Mouse (Mus musculus) frontal cortex, postnatal 36 days (tissue): ENCODE results near the gene Dgkg.

Experiments
- DNase-seq, 2 experiments: peaks; one replicate each; pipeline ENCODE4 v3.0.0; 2022; ENCODE audit warnings: low spot score in 2 of 2

The Dgkg gene

DNA sequence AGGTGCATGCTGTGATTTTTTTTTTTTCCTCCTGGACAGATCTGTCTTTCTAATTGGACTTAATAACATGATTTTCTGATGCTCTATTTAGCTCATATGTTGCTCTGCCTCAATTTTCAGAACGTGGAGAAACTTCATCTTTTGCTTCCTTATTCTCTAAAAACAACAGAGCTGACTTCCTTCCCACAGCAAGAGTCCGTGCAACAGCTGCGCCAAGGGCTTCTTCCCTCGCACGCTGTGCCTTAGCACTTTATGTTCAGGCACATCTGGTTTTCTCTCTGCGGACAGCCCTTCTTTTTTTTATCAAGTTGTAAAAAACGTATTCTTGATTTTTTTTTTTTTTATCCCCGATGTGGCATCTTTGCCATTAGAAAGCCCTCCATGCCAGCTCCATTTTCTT lies 111.2 kb downstream of the Dgkg start:
- no peak for DNase-seq

DNA sequence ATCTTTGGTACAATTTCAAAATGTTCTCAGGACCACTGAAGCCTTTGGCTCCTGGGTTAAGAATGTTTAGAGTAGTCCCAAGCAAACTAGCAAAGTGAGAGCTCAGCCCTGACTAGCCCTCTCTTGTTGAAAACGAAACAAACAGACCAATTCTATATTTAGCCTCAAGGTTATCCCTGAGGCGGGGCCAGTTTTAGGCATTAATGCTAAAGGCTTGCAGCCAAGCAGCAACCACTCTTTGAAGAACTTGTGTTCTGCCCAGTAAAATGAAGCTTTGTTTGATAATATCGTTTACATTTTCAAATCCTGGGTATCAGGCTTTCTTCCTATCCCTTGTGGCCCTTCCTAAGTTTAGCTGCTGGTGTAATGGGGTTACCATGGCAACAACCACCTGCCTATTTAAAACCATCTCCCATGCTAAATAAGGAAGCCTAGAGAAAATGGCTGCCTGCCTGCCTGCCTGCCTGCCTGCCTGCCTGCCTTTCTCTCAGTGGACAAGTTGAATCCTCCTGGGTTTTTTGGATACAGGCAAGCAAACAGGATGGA lies 111.9 kb downstream of the Dgkg start:
- peak; percentile 44 to 77 for DNase-seq

DNA sequence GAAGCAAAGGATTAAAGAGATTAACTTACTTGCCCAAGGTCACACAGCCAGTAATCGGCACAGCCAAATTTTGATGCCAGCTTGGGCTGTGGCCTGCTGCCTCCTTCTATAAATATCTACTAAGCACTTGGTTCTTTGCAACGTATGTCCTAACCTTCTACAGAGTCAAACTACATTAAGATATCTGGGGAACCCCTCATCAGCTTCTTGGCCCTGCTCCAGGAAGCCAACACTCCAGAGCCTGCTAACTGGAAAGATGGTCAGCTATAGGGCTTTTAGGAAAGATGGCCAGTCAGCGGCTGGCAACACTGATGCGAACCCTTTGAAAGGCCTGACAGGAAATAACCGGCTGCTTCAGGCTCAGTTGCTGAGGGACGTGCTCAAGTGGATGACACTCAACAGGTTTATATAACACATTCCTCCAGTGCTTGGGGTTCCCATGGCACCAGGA lies 114.3 kb downstream of the Dgkg start:
- no peak for DNase-seq

DNA sequence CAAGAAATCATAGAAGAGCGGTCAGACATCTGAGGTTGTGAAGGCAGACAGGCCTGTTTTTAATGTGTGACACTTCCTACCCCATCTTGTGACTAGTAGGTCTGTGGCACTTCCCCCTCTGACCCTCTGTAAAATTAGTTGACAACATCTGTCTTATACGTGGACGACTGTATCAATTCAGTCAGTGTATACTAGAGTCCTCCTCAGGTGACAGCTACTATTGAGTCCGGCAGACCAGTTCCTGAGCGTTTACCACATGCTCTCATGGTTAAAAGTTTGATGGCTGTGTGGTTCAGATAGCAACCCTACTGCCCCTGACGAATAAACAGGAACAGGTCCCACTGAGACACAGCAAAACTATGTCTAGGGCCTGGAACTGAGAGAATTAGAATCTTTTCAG lies 117.7 kb downstream of the Dgkg start:
- DNase-seq = no peak

DNA sequence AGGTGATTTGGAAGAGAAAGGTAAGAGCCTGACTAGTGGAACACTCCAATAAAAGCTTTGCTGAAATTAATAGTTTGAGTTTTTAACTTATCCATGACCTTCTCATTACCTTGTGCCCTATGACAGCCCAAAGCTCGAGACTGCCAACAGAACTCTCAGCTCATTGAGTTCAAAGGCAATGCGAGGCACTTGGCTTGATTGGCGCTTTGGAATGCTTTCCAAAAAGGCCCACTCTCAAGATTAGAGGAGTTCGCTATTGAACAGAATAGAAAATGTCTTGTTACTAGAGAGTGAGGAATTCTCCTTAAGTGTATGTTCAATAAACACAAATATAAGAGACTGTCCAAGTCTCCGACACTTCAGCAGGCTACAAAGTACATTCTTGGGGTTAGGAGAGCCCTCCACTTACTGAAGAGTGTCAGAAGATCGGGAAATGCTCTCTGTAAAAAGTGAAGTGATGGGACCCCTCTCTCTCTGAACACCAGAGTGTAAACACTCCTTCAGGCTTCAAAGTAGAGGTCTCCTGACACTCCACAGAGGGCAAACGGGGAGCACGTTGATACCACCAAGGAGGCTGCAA lies 120.3 kb downstream of the Dgkg start:
- no peak for DNase-seq

DNA sequence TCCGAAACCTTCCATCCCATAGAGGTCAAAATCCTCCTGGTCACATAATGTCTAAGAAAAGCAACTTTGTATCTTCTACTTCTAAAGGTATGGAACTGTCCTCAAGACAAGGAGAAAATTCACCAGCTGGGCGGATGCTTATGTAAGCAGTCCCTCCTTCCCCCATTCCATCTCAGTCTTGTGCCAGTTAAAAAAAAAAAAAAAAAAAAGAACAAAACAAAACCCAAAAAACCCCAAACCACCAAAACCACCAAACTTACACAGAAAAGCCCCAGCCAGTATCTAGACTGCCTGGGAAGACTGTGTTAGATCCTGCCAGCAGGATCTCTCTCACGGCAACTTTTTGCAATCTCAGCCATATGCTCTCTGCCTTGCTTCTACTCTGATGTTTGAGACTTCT lies 123.9 kb downstream of the Dgkg start:
- DNase-seq = no peak

DNA sequence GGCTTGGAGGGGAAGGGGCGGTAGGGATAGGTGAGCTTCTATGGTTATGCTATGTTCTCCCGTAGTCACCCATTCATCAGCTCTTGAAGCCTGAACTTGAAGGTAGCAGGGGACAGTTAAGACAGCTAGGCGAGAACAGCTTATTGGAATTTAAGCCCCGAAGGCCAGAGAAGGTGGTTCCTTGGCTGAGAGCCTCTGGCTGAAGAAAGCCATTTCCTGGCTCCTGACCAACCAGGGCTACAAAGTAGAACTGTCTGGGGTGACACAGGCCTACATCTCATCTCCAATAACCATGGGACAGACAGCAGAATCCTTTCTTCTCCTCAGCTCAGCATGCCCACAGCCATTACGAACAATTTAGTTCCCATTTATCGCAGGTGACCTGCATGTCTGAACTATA lies 125.2 kb downstream of the Dgkg start:
- DNase-seq = no peak

DNA sequence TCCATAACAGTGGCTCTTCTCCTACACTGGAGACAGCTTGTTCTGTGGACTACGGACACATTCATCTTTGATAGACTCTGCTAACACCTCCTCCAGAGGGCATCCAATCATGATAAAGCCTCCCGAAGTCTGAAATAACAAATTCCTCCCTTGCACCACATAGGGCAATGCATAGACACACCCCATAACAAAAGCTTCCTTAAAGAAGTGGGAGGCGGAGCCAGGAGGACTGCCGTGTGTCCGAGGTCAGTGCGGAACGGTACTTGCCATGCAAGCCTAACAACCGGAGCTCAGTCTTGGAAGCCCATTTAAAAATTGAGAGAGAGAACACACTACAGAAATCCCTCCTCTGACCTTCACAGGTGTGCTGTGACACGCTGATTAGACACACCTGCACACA lies 126.0 kb downstream of the Dgkg start:
- no peak for DNase-seq

DNA sequence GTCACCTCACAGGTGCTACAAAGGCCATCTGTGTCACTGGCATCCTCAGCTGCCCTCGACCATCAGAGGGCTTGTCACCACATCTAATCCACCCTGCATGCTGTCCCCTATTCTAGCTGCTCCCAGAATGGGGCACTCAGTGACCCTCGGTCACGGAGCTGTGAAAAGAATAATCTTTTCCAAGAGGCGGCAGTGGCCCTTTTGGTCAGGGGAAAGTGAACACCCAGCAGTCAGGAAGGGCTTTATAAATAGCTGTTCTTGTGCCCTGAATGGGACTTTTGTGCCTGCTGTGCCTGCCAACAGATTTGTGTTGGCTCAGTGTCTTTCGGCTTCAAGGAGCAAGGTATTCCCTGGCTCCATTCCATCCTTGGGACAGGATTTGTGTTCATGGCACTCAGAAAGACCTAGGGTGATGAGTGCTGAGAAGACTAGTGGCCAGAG lies 129.5 kb downstream of the Dgkg start:
- no peak for DNase-seq

DNA sequence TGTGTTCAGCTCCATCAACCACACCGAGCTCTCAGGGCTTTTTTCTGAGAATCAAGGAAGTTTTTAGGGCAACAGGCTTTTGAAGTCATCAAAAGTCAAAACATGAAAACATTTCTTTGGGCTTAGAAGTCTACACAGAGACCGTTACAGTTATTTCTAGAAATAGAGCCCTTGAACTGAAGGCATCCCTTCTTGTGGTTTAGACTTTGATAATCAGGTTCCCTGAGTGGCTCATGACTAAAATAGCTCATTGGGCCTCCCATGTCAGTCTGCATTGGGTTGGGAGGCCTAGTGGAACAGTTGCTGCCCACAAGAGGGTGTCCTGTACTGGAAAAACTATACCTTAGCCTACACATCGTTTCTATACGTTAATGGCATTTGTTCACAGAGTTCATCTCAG lies 130.6 kb downstream of the Dgkg start:
- DNase-seq = no peak

DNA sequence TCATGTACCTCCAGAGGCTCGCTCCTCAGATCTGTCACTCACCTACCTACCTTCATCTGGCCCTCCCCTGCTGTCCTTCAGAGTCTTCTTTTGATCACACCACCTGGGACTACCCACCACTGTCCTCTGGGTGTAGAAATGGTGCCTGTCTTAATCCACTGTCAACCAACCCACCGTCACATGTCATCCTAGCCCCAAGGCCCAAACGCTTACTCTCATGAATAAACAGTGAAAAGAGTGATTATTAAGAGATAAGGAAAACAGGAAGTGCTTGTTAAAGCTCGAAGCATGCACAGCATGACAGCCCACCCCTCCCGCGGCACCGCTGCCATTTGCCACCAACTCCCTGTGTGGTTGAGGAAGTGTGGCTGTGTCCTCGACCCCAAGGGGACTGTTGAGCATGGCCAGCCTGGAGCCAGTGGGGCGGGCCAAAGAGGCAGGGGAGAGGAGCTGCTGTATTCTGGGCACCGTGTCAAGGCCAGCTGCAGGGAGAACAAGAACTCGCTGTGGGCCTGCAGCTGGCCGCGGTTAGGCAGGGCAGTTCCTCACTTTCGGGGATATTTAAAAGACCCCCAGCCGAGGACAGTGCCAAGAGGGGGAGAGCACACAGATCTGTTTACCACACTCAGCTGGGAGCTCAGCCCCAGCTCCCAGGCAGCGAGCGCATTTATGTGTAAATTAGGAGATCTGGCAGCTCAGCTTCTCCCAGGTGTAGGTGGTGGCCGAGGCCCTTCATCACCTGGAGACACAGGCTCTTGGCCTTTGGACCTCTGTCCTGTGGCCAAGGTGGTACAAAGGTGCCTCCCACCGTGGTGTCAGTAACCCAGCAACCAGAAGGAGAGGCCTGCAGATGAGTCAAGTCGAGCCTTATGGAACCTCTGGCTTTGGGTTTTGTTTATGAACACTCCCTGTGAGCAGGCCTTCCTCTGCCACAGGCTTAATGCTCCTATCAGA lies 139.3 kb downstream of the Dgkg start:
- peak; percentile 43 to 50 for DNase-seq

DNA sequence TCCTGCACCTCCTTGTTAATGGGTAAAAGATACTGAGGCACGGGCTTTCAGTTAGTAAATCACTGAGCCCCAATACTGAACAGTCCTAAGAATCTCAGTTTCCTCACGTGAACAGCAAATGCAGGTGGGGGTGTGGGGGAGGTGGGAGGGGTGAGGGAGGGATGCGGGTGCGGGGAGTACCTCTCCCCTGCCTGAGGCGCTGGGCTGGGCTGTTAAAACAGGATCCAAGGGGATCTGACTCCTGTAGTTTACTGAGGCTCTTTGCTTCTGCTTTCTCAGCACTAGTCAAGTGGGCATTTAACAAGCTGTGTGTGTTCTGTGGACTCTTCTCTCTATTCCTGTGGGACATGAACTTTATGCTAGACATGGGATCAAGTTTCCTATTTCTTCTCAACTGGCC lies 141.5 kb downstream of the Dgkg start:
- DNase-seq = no peak

DNA sequence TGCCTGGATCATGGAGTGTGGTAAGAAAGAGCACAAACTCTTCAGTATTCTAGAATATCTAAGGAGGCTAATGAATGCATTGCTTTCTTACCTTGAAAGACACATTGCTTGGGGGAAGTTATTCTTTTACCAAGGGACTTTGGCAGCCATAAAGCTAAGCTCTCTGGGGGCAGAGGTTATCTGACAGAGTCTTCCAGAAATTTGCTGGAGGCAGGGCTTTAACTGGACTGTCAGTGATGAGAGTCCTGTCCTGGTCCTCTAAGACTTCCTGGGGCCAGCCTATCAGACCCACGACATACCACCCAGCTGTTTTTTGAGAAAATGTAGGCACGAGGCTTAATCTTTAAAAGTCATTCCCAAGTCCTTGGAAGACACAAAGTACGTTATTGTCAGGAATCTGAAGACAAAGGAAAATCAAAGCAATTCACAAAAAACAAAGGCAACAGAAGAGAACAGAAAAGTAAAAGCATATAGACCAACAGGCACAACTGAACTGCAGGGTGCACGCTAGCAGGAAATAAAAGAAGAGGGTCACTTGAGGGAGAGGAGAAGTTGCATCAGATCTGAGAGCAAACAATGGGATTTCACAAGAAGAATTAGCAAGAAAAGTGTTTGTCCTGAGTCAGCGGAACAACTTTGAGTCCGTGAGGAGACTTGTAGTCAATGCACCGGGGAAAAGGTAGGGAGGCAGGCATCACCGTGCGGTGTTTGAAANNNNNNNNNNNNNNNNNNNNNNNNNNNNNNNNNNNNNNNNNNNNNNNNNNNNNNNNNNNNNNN lies 146.0 kb downstream of the Dgkg start:
- no peak for DNase-seq

DNA sequence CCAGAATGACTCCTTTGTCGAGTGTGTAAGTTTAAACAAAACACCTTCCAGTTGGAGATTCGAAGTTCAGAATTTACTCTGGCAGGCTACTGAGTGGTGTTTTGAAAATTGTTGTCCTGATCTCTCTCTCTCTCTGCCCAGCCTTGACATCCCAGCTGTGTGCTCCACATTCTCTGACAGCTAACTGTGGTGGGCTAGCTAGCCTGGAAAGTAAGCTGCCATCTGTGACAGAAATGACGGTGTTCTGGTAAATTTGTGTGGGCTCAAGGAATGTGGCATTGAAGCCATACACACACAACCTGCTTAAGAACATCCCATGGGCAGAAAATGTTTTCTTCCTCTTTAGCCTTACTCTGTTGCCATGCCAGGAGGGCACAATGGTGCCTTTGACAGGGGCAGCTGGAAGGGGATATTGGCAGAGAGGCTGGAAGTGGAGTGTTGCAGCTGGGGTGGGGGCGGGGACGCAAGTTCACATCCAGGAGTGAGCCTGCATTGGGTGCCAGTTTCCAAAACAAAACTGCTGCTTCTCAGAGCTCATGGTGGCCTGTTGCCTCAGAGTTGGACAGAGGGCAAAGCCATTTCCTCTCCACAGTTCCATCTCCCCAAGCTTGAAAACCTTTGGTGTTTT lies 148.0 kb downstream of the Dgkg start:
- DNase-seq = peak in 1 of 2 experiments; percentile 43

DNA sequence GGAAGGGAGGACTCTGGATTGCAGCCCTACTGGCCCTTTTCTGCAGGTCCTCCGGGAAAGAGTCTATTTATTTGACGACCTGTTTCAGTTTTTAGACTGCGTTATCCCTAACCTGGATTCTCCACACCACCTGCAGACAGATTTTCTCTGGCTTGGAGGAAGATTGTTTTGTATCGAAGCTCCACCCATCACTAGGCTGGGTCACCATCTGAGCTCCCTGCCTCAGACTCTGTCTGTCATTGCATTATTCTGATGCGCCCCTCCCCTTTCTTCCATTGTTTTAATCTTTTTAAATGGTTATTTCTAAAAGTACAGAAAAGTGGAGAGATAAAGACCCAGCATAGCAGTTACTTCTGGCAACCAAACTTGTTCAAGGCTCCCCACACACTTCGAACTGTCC lies 151.4 kb downstream of the Dgkg start:
- DNase-seq = no peak

DNA sequence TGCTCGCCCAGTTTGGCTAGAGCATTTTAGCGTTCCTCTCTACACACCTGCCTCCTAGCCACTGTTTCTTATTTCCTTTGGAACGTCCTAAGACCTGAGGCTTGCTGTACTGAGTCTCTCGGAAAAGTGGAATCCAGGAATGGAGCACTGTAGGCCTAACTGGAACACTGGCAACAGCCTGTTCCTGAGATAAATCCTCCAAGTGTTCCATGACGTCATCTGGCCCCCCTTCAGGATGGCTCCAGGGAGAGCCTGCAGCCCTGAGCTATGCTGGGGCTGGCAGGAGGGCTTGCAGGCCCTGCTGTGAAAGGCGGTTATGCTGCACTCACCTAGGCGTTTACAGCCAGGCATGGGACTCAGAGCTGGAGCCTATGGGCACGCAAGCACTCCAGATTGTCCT lies 152.2 kb downstream of the Dgkg start:
- no peak for DNase-seq

DNA sequence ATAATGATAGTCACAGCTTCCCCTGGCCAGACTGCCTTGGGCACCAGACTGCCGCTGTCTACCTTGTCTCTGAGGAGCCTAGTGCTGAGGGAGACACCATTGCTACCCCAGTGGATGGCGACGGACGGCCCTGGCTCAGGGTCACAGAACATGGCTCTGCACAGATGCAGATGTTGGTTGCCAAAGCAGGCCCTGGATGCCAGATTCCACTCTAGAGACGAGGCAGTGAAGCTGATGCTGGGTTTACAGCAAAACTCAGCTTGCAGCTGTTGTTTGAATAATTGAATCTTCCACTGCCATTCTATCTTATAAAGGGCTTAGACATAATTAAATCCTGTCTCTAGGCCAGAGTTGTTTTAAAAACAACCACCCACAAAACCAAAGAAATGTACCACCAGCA lies 153.0 kb downstream of the Dgkg start:
- DNase-seq = no peak

DNA sequence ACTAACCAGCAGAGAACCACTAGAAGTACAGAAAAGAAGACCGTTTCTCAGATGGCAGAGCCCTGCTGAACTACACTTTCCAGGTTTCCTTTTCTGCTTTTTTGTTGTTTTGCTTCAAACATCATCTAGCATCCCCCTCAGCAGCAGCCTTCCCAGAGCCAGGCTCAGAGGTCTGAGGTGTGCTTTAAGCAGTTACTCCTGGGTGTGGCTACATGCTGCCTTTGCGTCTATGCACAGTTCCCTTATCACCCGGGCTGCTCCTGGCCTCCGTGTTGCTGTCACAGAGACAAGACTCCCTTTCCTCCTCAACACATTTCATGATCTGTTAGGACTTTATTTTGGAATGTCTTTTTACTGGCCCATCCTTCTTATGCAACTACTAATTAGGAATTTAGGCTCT lies 153.6 kb downstream of the Dgkg start:
- DNase-seq = no peak

DNA sequence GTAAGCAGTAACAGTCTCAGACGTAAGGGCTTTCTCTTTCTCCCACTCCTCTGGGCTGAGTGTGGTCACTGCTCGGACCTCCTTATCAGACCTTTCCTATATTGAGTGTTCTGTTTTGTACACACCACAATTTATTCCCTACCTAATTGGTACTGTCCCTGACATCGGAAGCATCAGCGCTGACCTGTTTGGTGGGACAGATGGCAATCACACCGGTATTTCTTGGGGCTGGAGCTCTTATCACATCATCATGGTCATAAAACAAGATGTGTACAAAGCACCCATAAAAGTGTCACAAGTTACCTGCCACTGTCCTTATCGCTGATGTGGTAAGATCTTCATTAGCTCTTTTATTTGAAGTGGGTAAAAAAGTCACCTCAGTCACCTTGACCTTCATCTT lies 155.2 kb downstream of the Dgkg start:
- no peak for DNase-seq

DNA sequence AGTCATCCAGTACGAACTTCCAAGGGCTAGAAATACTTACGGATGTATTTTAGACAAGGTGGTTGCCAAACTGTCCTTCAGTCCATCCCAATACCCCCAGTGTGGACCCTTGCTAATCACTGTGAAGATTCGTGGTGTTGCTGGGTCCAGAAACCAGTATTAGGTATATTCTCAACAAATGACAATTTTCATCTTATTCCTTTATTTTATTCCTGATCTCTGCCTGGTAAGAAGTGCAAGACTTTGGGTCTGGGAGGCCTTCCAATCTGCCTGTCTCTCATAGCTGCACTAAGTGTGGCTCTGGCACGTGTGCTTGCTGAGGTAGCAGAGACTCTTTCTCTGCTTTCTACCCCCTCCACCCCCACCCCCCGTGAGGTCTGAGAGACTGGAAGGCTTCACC lies 156.5 kb downstream of the Dgkg start:
- DNase-seq = no peak

DNA sequence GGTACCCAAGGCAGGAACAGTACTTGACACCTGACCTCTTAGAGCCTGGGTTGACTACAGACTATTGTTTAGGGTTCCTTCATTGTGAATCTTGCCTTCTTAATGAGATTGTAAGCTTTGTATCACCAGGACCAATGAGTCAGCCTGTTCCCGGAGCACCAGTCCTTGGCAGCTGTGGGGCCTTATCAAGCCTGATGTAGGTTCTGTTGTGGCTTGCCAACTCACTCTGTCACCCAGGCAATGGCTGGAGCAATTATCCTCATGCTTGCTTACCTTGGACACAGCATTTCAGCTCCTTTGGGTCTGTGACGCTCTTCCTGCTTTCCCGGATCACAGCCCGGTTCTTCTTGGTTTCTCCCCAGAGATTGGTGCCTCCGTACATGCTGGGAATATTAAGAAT lies 157.1 kb downstream of the Dgkg start:
- no peak for DNase-seq

DNA sequence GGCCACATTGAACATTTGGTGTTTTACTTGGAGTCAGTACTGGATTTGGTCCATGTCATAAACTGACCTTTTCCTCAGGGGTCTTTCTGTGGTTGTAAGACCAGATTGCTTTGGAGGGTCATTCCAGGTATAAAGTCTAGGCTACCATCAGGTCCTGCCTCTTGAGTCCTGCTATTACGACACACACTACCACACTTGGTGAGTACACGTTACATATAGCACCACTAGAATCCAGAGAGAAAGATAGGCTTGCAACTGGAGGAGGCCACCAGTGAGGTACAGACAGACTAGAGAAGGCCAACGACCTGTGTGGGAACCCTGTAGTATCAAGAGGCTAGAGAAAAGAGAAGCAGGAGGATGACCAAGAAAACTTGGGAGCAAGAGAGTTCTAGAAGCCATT lies 157.6 kb downstream of the Dgkg start:
- DNase-seq = no peak
